Mouse (Mus musculus) retina, adult 2 months (tissue): ENCODE measurements around the gene Hamp.
"Not testable (repeated sequence)": the region's sequence is repeated elsewhere in the genome, so short reads cannot be mapped to it uniquely, and the experiment has no call there.

ENCODE experiments used
- DNase-seq: peaks from one replicate; pipeline ENCODE4 v3.0.0-alpha.2; 2012; ENCODE audit warnings: low read depth, low spot score

Hamp gene

DNA sequence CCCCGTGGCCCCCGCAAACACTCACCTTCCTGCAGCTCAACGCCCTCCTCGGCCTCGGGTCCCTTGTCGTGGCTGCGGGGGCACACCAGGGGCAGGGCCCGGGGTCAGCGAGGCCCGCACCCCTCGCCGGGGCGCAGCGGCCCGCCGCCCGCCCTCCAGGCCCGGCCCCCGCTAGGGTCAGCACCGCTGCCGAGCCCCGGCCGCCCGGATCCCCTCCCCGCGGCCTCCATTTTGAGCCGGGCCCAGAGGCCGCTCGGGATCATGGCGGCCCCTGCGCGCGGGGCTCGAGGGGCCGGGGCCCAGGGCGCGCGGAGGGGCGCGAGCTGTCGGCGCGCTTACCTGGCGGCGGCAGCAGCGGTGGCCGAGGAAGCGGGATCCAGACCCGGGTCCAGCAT, 12.5 kb upstream of the Hamp start:
- DNase-seq = no peak

DNA sequence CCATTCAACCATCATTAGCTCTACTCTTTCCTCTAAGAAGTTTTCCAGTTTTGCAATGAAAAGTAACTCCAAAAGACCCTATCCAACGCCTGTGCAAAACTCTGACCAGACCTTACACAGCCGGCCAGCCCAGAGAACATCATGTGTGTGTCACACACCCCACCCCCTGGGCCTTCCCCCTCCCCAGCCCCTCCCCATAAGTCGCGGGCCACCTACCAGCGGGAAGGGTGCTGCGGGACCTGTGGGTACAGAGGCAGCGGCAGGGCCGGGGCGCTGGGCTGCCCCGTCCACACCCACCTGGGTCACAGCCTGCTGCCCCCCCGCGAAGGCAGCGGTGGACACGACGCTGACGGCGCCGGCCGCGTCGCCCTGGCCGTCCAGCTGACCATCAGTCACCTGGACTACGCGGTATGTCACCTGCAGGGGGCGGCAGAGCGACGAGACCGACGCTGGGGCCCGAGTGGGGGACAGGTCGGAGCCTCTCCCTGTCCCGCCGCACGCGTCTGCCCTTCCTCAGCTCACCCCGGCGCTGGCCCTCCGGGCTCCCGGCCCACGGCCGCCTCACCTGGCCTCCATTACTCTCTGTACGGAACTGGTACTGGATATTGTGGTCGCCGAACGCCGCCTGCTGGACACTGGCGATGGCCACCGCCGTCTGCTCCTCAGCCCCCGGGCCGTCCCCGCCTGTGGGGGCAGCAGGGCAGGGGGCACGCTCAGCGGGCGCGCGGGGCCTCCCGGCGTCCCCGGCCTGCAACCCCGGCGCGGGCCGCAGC, 11.9 kb upstream of the Hamp start:
- DNase-seq = peak; percentile 79

DNA sequence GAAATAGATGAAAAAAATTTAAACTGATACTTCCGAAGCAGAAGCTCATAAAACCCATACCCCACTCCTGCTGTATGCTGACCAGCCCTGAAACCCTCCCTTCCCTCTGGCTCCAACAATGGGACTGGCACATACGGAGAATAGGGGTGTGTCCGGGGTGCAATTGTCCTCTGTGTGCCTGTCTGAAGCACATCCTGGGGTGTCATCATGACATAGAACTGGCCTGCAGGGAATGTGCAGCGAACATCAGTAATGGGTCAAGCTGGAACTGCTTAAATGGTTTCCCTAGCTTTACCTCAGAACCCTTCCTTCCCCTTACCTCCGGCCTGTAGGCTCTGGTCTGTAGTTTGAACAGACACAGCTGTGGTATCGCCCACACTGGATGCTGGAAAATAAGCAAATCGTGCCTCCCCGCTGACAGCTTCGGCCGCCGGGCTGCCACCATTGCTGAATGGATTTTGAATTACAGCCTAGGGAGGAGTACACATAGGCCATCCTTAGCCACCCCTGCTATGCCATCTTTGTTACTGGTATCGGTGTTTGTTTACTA, 11.2 kb upstream of the Hamp start:
- no peak for DNase-seq

DNA sequence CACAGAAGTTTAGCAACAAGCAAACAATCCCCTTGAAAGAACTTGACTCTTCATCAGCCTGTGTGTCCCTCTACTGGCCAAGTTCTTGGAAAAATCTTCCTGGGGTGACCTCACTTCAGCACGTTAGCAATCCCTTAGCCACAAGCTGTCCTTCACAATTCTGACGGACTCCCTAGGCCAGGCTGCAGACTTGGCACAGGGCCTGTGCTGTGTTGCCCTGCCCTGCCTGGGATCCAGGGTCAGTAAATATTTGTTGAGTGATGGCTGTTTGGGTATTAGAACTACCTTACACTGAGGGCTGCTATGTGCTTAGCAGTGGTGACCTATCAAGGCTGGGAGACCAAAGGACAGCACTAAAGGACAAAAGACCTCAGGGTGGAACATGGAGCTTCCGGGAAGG, 10.2 kb upstream of the Hamp start:
- no peak for DNase-seq

DNA sequence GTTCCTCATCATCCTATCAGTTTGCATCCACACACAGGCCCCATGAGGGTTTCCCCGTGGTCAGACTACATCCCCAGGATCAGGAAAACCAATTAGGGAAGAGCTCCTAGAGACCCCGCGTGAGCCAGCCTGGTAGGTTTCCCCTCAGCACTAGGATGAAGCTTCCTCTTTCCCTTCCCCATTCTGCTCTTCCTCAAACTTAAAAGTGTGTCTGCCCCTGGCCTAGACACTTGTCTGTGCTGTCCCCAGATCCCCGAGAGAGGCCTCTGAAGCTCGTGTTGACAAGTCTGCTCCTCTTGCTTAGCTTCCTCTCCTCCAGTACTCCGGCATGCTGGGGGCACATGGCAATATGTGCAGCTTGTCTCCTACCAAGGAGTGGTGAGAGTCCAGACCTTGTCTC, 9.6 kb upstream of the Hamp start:
- DNase-seq = no peak

DNA sequence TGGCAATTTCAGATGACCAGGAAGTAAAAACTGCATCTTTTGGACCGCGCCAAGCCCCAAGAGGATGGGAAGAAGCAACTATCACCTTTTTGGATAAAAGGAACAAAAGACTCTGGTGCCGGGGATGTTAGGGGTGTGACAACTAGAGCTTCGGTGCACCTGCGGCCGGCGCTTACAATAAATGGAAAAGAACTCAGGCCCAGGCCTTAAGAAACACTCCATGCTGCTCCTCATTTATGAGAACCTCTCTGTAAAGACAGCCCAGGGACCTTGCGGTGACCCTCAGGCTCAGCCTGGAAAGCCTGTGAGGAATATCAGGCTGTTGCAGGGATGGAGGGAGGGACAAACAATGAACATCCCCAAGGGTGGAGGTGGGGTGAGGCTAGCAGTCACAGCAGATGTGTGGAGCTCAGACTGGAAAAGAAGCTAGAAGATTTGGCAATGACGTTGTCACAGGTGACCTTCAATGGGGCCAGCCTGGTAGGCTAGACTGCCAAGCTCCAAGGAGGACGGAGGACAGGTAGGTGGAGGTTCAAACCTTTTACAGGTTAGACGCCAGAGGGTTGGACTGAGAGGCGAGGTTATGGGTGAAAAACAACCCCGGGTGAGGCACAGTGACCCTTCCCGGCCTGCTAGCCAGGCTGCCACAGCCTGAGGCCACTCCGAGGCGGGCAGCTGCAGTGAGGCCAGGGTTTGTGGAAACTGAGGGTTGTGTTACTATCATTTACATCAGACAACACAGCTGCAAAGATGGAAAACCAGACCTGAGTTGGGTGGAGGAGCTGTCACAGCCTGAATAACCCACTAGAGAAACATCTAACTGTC, 8.8 kb upstream of the Hamp start:
- no peak for DNase-seq

DNA sequence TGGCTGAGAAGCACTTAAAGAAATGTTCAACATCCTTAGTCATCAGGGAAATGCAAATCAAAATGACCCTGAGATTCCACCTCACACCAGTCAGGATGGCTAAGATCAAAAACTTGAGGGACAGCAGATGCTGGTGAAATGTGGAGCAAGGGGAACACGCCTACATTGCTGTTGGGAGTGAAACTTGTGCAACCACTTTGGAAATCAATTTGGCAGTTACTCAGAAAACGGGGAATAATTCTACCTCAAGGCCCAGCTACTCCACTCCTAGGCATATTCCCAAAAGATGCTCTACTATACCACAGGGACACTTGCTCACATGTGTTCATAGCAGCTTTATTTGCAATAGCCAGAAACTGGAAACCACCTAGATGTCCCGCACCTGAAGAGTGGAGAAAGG, 6.1 kb upstream of the Hamp start:
- not testable (repeated sequence) for DNase-seq

DNA sequence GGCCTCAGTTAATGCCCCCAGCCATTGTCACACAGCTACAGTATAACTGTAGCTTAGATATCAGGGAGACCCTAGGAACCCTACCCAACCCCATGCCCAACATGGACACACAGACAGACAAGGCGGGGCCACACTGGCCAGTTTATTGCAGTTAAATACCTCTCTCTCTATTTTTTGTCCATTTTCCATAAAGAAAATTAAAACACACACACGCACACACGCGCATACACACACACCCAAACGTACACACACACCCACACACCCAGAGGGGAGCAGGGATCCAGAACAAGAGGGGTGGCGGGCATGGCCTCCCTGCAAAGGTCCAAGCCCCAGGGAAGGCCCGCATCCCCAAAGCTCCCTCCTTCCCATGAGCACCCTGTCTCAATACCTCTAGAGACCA, 2.0 kb upstream of the Hamp start:
- DNase-seq = no peak

DNA sequence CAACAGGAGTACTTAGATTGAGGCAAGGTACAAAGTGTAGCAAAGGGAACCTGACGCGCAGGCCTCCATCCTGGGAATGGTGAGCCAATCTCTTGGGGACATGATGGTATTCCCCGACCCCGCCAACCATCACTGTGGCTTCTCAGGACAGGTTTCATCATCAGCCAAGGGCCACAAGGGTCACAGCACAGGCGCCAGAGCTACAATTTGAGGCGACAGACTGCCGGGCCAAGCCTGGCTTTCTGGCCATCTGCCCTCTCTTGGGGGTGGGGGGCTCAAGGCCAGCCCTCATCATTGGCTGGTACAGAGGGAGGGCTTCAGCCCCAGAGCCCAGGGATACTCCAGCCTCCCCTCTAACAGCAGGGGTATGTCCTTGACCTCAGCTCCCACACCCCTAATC, 1.6 kb upstream of the Hamp start:
- DNase-seq = not testable (repeated sequence)

DNA sequence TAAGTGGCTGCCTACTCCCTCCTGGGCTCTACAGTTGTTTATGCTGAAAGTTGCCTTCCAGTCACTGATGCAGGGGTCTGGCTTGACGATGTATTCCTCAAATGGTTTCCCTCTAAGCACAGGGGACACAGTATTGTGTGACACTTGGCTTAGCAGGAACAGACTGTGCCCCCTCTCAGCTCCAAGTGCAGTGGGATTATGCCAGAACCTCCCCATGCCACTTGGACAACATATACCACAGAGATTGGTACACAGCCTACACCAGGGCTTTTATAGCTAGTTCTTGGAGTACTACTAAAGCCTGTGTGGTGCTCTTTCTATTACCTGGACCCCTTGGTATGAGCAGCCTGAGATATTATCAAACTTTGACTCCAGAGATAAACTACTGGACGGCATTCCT, 874 bp upstream of the Hamp start:
- not testable (repeated sequence) for DNase-seq

DNA sequence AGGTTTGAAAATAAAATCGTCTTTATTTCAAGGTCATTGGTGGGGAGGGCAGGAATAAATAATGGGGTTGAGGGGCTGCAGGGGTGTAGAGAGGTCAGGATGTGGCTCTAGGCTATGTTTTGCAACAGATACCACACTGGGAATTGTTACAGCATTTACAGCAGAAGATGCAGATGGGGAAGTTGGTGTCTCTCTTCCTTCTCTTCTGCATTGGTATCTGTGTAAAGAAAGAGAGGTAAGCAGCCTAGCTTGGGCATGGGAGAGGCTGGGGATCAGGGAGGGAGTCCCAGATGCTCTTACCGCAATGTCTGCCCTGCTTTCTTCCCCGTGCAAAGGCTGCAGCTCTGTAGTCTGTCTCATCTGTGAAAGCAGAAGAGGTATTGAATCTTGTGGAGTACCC, 1.5 kb downstream of the Hamp start:
- not testable (repeated sequence) for DNase-seq

DNA sequence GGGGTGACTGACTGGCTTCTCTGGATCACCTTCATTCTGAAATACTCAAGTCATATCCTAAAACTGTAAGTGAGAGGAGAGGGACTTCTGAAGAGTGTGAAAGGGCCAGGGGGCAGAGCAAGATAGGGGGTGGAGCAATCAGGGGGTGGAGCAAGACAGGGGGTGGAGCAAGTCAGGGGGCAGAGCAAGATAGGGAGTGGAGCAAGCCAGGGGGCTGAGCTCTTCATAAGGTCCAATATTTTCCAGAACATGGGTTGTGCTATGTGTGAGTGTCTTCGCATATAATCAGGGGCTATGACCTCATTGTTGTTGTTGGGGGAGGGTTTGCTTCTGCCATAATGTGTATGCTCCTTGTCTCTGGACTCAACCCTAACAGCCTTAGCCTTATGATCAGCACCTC, 3.8 kb downstream of the Hamp start:
- not testable (repeated sequence) for DNase-seq

DNA sequence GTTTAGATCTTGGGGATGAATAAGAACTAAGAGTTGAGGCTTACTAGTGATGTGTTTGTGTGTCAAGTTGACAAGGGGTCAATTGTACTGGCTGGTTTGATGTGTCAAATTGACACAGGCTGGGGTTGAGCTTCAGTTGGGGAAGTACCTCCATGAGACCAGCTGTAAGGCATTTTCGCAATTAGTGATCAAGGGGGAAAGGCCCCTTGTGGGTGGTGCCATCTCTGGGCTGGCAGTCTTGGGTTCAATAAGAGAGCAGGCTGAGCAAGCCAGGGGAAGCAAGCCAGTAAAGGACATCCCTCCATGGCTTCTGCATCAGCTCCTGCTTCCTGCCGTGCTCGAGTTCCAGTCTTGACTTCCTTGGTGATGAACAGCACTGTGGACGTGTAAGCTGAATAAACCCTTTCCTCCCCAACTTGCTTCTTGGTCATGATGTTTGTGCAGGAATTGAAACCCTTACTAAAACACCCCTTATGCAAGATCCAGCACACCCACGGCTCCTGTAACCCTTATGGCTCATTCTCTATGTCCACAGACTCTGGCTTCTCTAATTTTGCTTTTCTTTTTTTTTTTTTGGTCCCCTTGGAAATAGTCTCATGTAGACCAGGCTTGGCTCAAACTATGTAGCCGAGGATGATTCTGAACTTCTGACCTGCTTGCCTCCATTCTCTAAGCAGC, 8.3 kb downstream of the Hamp start:
- not testable (repeated sequence) for DNase-seq

DNA sequence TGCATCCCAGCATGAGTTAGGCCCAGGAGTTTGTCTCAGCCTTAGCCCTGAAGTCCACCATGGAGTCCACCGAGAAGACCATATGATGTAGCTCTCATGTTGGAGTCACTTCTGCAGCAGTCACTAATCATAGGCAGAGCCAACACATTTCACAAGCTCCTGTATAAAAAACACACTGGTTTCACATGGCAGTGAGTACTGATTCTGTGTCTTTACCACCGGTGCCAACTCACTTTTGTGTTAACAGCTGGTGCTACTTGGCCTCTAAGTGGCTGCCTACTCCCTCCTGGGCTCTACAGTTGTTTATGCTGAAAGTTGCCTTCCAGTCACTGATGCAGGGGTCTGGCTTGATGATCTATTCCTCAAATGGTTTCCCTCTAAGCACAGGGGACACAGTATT, 19.3 kb downstream of the Hamp start, which contains the start of gene Hamp2:
TSS of gene Hamp2 (minus strand) at position 101 of the 400 bp plus-strand sequence.
- not testable (repeated sequence) for DNase-seq

DNA sequence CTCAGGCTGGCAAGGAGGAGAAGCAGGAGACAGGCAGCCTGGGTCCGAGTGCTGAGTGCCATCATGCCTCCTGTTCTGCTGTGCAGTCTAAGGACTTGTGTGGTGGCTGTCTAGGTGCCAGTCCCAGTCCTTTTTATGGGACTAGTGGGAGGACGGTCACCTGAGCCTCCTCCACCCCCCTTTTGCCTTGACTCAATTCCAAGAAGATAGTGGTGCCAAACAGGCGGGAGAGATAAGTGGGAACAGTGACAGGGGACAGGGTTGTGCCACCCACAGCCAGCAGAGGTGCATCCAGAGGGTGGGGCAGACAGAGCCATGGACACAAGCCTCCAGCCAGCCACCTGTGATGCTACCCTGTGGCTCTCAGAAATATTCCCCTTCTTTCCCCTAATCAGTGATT, 19.8 kb downstream of the Hamp start:
- DNase-seq = no peak

DNA sequence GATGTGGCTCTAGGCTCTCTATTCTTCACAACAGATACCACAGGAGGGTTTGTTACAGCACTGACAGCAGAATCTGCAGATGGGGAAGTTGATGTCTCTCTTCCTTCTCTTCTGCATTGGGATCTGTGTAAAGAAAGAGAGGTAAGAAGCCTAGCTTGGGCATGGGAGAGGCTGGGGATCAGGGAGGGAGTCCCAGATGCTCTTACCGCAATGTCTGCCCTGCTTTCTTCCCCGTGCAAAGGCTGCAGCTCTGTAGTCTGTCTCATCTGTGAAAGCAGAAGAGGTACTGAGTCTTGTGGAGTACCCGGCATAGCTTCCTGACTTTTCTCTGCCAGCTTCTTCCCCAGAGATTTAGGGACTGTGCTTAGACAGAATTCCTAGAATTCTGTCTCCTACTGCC, 21.3 kb downstream of the Hamp start:
- not testable (repeated sequence) for DNase-seq

DNA sequence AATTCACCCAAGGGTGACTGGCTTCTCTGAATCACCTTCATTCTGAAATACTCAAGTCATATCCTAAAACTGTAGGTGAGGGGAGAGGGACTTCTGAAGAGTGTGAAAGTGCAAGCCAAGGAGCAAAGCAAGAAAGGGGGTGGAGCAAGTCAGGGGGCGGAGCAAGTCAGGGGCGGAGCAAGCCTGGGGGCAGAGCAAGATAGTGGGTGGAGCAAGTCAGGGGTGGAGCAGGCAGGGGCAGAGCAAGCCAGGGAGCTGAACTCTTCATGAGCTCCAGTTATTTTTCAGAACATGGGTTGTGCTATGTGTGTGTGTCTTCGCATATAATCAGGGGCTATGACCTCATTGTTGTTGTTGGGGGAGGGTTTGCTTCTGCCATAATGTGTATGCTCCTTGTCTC, 23.6 kb downstream of the Hamp start:
- no peak for DNase-seq

DNA sequence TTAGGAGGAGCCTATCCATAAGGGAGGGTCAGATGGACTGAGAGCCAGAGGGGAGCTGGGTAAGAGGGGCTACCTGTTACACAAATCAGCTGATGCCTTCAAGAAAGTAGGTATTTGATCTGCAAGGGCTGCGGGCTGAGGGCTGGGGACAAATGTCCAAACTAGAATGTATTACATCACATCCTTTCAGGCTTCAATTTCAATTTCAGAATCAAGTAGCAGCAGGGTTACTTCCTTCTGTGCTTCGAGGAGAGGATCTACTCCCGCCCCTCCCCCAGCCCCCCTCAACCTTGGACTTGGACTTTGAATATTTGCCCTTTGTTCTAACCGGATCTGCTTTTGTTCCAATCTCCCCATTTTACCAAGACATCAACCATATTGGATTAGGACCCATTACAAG, 26.6 kb downstream of the Hamp start:
- DNase-seq = no peak

DNA sequence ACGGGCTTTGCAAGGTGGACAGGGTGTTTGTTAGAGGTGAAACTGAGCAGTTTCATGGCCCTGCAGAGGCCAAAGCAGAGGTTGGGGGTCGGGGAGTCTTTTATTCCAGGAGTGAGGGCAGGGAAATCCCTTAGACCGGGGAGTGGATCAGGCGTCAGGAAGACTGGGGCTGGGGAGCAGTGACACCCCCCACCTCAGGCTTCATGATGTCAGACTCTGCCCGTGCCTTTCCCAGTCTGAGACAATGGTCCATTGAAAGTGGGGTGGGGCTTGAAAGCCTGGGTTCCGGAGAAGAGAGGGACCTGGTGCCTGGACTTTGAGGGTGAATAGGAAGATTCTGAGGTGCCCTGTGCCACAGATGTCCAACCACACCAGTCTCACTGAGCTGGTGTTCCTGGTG, 27.1 kb downstream of the Hamp start:
- no peak for DNase-seq

DNA sequence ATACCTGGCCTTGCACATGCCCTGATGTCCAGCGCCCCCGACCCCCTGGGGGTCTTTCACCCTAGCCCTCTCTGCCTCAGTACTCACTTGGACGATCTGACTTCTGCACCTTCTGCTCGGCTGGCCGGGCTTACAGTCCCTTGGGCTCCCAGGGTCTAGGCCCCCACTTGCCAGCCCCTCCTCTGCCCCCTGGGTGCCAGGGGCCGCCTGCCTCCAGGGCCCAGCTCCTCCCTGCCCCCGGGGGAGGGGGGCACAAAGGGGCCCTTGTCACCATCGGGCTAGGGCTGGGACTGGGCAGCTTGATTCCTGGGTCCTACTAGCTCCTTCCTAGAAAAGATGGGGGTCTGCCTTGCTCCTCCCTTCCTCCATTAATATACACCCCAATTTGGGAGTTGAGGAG, 29.1 kb downstream of the Hamp start, which contains the start of gene Mag:
TSS of gene Mag (minus strand) at position 142 of the 400 bp plus-strand sequence.
- DNase-seq = no peak

DNA sequence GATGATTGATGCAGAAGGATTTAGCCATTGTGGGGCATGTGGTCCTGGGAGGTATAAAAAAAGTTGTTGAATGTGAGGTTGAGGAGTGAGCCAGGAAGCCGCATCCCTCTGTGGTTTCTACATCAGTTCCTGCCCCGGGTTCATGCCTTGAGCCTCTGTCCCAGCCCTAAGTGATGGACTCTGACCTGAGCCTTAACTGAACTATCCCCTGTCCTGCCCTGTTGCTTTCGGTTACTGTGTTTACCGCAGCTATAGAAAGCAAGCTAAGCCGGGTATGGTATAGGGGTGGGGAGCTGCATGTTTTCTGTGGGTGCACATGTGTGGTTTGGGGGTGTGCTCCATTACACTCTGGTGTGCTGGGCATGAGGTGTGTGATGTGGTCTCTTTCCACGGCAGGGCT, 34.1 kb downstream of the Hamp start:
- DNase-seq = no peak

DNA sequence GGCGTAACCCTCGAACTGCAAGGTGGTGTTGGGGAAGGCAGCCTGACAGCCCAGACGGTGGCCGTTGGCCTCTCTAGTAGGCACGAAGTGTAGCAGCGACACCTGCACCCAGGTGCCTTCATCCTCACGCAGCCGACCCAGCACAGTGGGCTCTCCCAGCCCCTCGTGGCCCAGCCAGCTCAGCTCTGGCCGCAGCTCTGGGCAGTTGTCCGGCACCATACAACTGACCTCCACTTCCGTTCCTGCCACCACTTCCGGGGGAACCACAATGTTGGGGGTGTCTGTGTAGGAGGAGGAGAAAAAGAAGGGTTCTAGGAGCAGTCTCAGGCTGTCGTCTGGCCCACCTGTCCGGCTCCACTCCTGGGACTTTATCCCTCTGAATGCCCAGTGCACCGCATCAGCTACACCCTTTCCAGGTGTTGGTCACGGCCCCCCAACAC, 34.8 kb downstream of the Hamp start:
- DNase-seq = no peak
